Mouse (Mus musculus): Measurements from ENCODE around the gene Trp53rkb. TPM values are rescaled to one million over a fixed set of nuclear protein-coding genes. Genes with fewer than 3 reads are reported as not detected.
A peak's percentile ranks its signal among the peaks of the same experiment; 100 is the strongest.
"Not testable (repeated sequence)": the region's sequence is repeated elsewhere in the genome, so short reads cannot be mapped to it uniquely, and the experiment has no call there.

Gene Trp53rkb
- total RNA-seq (2012; rRNA removed), result 10.5 and 11.1 TPM in 2 replicates

- DNase-seq (ENCODE audit: low read depth, low spot score), result no peak
- H3K9ac ChIP-seq (ENCODE audit: insufficient read depth, low read depth, low read length, poor library complexity, severe bottlenecking), result peak within 1 kb of the TSS; percentile 61; the same call in 1 of the 2 replicates
- in situ Hi-C loops (cut with MboI; ENCODE audit: low sequenced_read_pairs in 2 of 2, unreplicated experiment in 2 of 2), result loop anchor here in 1 of 2 experiments (25.0 kb wide), 1 partner anchor 205 kb away; no protein-coding TSS in a partner anchor
- H3K4me1 ChIP-seq (ENCODE audit: control insufficient read depth in 2 of 2, insufficient read depth in 2 of 2, low read length in 2 of 2, poor library complexity in 1 of 2), result peaks cover 2 to 4% of the 10 kb centered on the region in 2 experiments; a peak in 2 of 4 replicates
- TF ChIP-seq ZNF384 (IDR thresholded peaks at IDR 0.05; ENCODE audit: low read depth, low read length), result no peak
- no peak for TF ChIP-seq CHD2 (IDR thresholded peaks at IDR 0.05; ENCODE audit: low read depth, low read length)
- no peak for TF ChIP-seq HCFC1 (IDR thresholded peaks at IDR 0.05; ENCODE audit: borderline replicate concordance, insufficient read depth, low read length)
- TF ChIP-seq ZC3H11A (IDR thresholded peaks at IDR 0.05; ENCODE audit: borderline replicate concordance, low read depth, low read length), result no peak
- TF ChIP-seq MAFK (IDR thresholded peaks at IDR 0.05; ENCODE audit: insufficient read depth, low read depth, low read length), result no peak
- peak within 1 kb of the TSS; percentile 75 to 90 for H3K4me3 ChIP-seq (ENCODE audit: insufficient read depth in 1 of 2, low read depth in 1 of 2, low read length in 2 of 2, poor library complexity in 1 of 2, severe bottlenecking in 1 of 2)
- H3K36me3 ChIP-seq (ENCODE audit: control insufficient read depth, insufficient read depth, low read length, poor library complexity, severe bottlenecking), result peaks cover 10% of the 10 kb centered on the region
- H3K9me3 ChIP-seq (ENCODE audit: control insufficient read depth, insufficient read depth, low read depth, low read length), result no peaks in the 10 kb centered on the region
- H3K27ac ChIP-seq (ENCODE audit: insufficient read depth, low read depth, low read length, poor library complexity, severe bottlenecking), result no peak within 1 kb of the TSS
Observed at GRCm38 (mm10) chr2:166792355-166792754, at the start of gene Trp53rkb. Gene Trp53rkb, plus strand, starts transcription at chr2:166792531.

- H3K27ac ChIP-seq (ENCODE audit: insufficient read depth, low read depth, low read length, poor library complexity, severe bottlenecking), result no peak overlapping the region
- in situ Hi-C loops (cut with MboI; ENCODE audit: low sequenced_read_pairs in 2 of 2, unreplicated experiment in 2 of 2), result no loop called here
- H3K36me3 ChIP-seq (ENCODE audit: control insufficient read depth, insufficient read depth, low read length, poor library complexity, severe bottlenecking), result no peaks in the 10 kb centered on the region
- no peaks in the 10 kb centered on the region for H3K9me3 ChIP-seq (ENCODE audit: control insufficient read depth, insufficient read depth, low read depth, low read length)
- H3K4me1 ChIP-seq (ENCODE audit: control insufficient read depth in 2 of 2, insufficient read depth in 2 of 2, low read length in 2 of 2, poor library complexity in 1 of 2), result peaks cover 8 to 12% of the 10 kb centered on the region in 2 experiments; a peak in 3 of 4 replicates
- no peak for TF ChIP-seq MAFK (IDR thresholded peaks at IDR 0.05; ENCODE audit: insufficient read depth, low read depth, low read length)
- no peak overlapping the region for H3K4me3 ChIP-seq (ENCODE audit: insufficient read depth in 1 of 2, low read depth in 1 of 2, low read length in 2 of 2, poor library complexity in 1 of 2, severe bottlenecking in 1 of 2)
- H3K9ac ChIP-seq (ENCODE audit: insufficient read depth, low read depth, low read length, poor library complexity, severe bottlenecking), result no peak overlapping the region
- no peak for DNase-seq (ENCODE audit: low read depth, low spot score)
Observed at GRCm38 (mm10) chr2:166743504-166743903, 48.8 kb upstream of the Trp53rkb start.

GRCm38 (mm10) chr2:166744433-166744832 lies 47.9 kb upstream of the Trp53rkb start:
- DNase-seq (ENCODE audit: low read depth, low spot score), result no peak
- H3K36me3 ChIP-seq (ENCODE audit: control insufficient read depth, insufficient read depth, low read length, poor library complexity, severe bottlenecking), result no peaks in the 10 kb centered on the region
- in situ Hi-C loops (cut with MboI; ENCODE audit: low sequenced_read_pairs in 2 of 2, unreplicated experiment in 2 of 2), result no loop called here
- H3K9me3 ChIP-seq (ENCODE audit: control insufficient read depth, insufficient read depth, low read depth, low read length), result no peaks in the 10 kb centered on the region
- TF ChIP-seq ZC3H11A (IDR thresholded peaks at IDR 0.05; ENCODE audit: borderline replicate concordance, low read depth, low read length) (no peak), MAFK (IDR thresholded peaks at IDR 0.05; ENCODE audit: insufficient read depth, low read depth, low read length) (no peak)
- H3K9ac ChIP-seq (ENCODE audit: insufficient read depth, low read depth, low read length, poor library complexity, severe bottlenecking), result no peak overlapping the region
- no peak overlapping the region for H3K4me3 ChIP-seq (ENCODE audit: insufficient read depth in 1 of 2, low read depth in 1 of 2, low read length in 2 of 2, poor library complexity in 1 of 2, severe bottlenecking in 1 of 2)
- H3K4me1 ChIP-seq (ENCODE audit: control insufficient read depth in 2 of 2, insufficient read depth in 2 of 2, low read length in 2 of 2, poor library complexity in 1 of 2), result peaks cover 8 to 12% of the 10 kb centered on the region in 2 experiments; a peak in 3 of 4 replicates
- H3K27ac ChIP-seq (ENCODE audit: insufficient read depth, low read depth, low read length, poor library complexity, severe bottlenecking), result no peak overlapping the region

- H3K4me3 ChIP-seq (ENCODE audit: insufficient read depth in 1 of 2, low read depth in 1 of 2, low read length in 2 of 2, poor library complexity in 1 of 2, severe bottlenecking in 1 of 2), result peak overlapping the region in 1 of 2 experiments; percentile 5; a peak in 1 of 4 replicates
- H3K4me1 ChIP-seq (ENCODE audit: control insufficient read depth in 2 of 2, insufficient read depth in 2 of 2, low read length in 2 of 2, poor library complexity in 1 of 2), result peaks cover 10 to 15% of the 10 kb centered on the region in 2 experiments
- TF ChIP-seq CHD2 (IDR thresholded peaks at IDR 0.05; ENCODE audit: low read depth, low read length) (no peak), ZC3H11A (IDR thresholded peaks at IDR 0.05; ENCODE audit: borderline replicate concordance, low read depth, low read length) (no peak), MAFK (IDR thresholded peaks at IDR 0.05; ENCODE audit: insufficient read depth, low read depth, low read length) (no peak), HCFC1 (IDR thresholded peaks at IDR 0.05; ENCODE audit: borderline replicate concordance, insufficient read depth, low read length) (no peak), ZNF384 (IDR thresholded peaks at IDR 0.05; ENCODE audit: low read depth, low read length) (no peak)
Observed at GRCm38 (mm10) chr2:166745849-166746248, 46.5 kb upstream of the Trp53rkb start.

GRCm38 (mm10) chr2:166746261-166746913 lies 45.9 kb upstream of the Trp53rkb start:
- in situ Hi-C loops (cut with MboI; ENCODE audit: low sequenced_read_pairs in 2 of 2, unreplicated experiment in 2 of 2); H3K36me3 ChIP-seq (ENCODE audit: control insufficient read depth, insufficient read depth, low read length, poor library complexity, severe bottlenecking); H3K27ac ChIP-seq (ENCODE audit: insufficient read depth, low read depth, low read length, poor library complexity, severe bottlenecking); DNase-seq (ENCODE audit: low read depth, low spot score); H3K9me3 ChIP-seq (ENCODE audit: control insufficient read depth, insufficient read depth, low read depth, low read length): not testable (repeated sequence)
- H3K4me3 ChIP-seq (ENCODE audit: insufficient read depth in 1 of 2, low read depth in 1 of 2, low read length in 2 of 2, poor library complexity in 1 of 2, severe bottlenecking in 1 of 2), result peak overlapping the region in 1 of 2 experiments; percentile 11; a peak in 1 of 4 replicates
- H3K4me1 ChIP-seq (ENCODE audit: control insufficient read depth in 2 of 2, insufficient read depth in 2 of 2, low read length in 2 of 2, poor library complexity in 1 of 2), result peaks cover 10 to 15% of the 10 kb centered on the region in 2 experiments
- peak overlapping the region; percentile 46 for H3K9ac ChIP-seq (ENCODE audit: insufficient read depth, low read depth, low read length, poor library complexity, severe bottlenecking)

More at GRCm38 (mm10) chr2:166745849-166746248, 46.5 kb upstream of the Trp53rkb start:
- Histone ChIP-seq H3K27ac (ENCODE audit: insufficient read depth, low read depth, low read length, poor library complexity, severe bottlenecking) (no peak overlapping the region), H3K36me3 (ENCODE audit: control insufficient read depth, insufficient read depth, low read length, poor library complexity, severe bottlenecking) (no peaks in the 10 kb centered on the region), H3K9ac (ENCODE audit: insufficient read depth, low read depth, low read length, poor library complexity, severe bottlenecking) (no peak overlapping the region), H3K9me3 (ENCODE audit: control insufficient read depth, insufficient read depth, low read depth, low read length) (no peaks in the 10 kb centered on the region)
- no peak for DNase-seq (ENCODE audit: low read depth, low spot score)
- in situ Hi-C loops (cut with MboI; ENCODE audit: low sequenced_read_pairs in 2 of 2, unreplicated experiment in 2 of 2), result no loop called here

All from ES-E14 (cell line).